Comparison of ENCODE assay signal across 9 mouse cellular contexts in the genomic region with DNA sequence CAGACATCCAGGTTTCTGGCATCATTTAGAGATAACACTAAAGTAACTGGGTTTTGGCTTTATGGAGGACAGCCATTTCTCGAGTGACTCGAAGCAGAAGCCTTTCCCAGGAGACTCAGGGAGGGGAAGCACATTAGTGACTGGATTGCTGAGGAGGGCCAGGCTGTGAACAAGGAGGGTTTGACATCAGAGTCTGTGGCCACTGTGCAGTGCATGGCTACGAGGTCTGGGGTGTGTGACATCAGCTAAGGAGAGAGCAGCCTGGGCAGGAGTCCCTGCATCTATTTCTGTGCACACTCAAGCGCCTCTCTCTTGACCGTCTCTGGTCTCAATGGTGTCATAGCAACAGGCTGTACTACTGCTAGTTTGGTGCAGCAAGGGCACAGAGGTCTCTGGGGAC.
DNase-seq lines count a peak whose midpoint lies in the region; ATAC-seq and TF ChIP-seq lines count a peak whose summit lies in the region.
"Had no signal": no experiment of that assay in that cellular context is flagged by ENCODE, and none has a peak within 500 bp of the region (broad histone marks: within the 10 kb centered on the region; RNA-seq: fewer than 3 reads in every experiment).

No protein-coding gene starts in this region.

- H3K4me3 ChIP-seq in lung, embryonic 15.5 days, result no peak overlapping the region
- H3K4me3 ChIP-seq in lung, adult 2 months (replicated peaks; ENCODE audit: extremely low read depth, low read depth, low read length), result no peak overlapping the region
- no peak overlapping the region for H3K4me3 ChIP-seq in forebrain, postnatal 0 days (ENCODE audit: low read depth, low read length)
- H3K4me3 ChIP-seq in intestine, embryonic 15.5 days (replicated peaks), result no peak overlapping the region
- no peak overlapping the region for H3K4me3 ChIP-seq in stomach, embryonic 14.5 days (ENCODE audit: low read depth, low read length)

- no peak overlapping the region for H3K9ac ChIP-seq in lung, embryonic 15.5 days
- peak overlapping the region; percentile 22; the same call in 1 of the 2 replicates for H3K9ac ChIP-seq in forebrain, postnatal 0 days
- H3K9ac ChIP-seq in intestine, embryonic 15.5 days, result no peak overlapping the region
- no peak overlapping the region for H3K9ac ChIP-seq in stomach, embryonic 14.5 days (replicated peaks; ENCODE audit: low read depth, low read length)

- peaks cover 10% of the 10 kb centered on the region; the same call in 1 of the 2 replicates for H3K36me3 ChIP-seq in lung, embryonic 15.5 days
- peaks cover 15% of the 10 kb centered on the region for H3K36me3 ChIP-seq in forebrain, postnatal 0 days (ENCODE audit: insufficient read depth)
- peaks cover 5% of the 10 kb centered on the region; the same call in 1 of the 2 replicates for H3K36me3 ChIP-seq in intestine, embryonic 15.5 days
- H3K36me3 ChIP-seq in stomach, embryonic 14.5 days (ENCODE audit: control insufficient read depth, insufficient read depth, low read length), result peaks cover 11% of the 10 kb centered on the region

- no peak for DNase-seq in lung, adult 2 months
- no peak for DNase-seq in forebrain, postnatal 0 days
- no peak for DNase-seq in retina, postnatal 1 day
- DNase-seq in thymus, postnatal 10 days (ENCODE audit: low spot score in 2 of 2), result no peak
- DNase-seq in layer of hippocampus, adult 9-11 months, result no peak
- DNase-seq: spleen, adult 18-20 months had no signal

- 0 out of 2 replicates have a peak, but pooled peaks cover 4% of the 10 kb centered on the region for H3K9me3 ChIP-seq in lung, embryonic 15.5 days
- no peaks in the 10 kb centered on the region for H3K9me3 ChIP-seq in forebrain, postnatal 0 days (ENCODE audit: low read length)
- no peaks in the 10 kb centered on the region for H3K9me3 ChIP-seq in intestine, embryonic 15.5 days
- H3K9me3 ChIP-seq in stomach, embryonic 14.5 days (ENCODE audit: control insufficient read depth, low read depth, low read length), result no peaks in the 10 kb centered on the region; the same call in 1 of the 2 replicates

- H3K4me1 ChIP-seq in lung, embryonic 15.5 days, result peaks cover 34% of the 10 kb centered on the region
- peaks cover 46% of the 10 kb centered on the region for H3K4me1 ChIP-seq in lung, adult 2 months (ENCODE audit: control insufficient read depth, insufficient read depth, low read length)
- peaks cover 11% of the 10 kb centered on the region for H3K4me1 ChIP-seq in forebrain, postnatal 0 days (ENCODE audit: insufficient read depth)
- peaks cover 20% of the 10 kb centered on the region for H3K4me1 ChIP-seq in intestine, embryonic 15.5 days (replicated peaks)
- peaks cover 19% of the 10 kb centered on the region; the same call in 1 of the 2 replicates for H3K4me1 ChIP-seq in stomach, embryonic 14.5 days (ENCODE audit: control insufficient read depth, insufficient read depth, low read length)

- no peaks in the 10 kb centered on the region for H3K27me3 ChIP-seq in lung, embryonic 15.5 days
- H3K27me3 ChIP-seq in forebrain, postnatal 0 days (ENCODE audit: insufficient read depth, low read length), result no peaks in the 10 kb centered on the region
- H3K27me3 ChIP-seq in intestine, embryonic 15.5 days (replicated peaks), result no peaks in the 10 kb centered on the region
- no peaks in the 10 kb centered on the region for H3K27me3 ChIP-seq in stomach, embryonic 14.5 days (ENCODE audit: control insufficient read depth, insufficient read depth, low read length)

- H3K4me2 ChIP-seq in lung, embryonic 15.5 days, result peak overlapping the region; percentile 20; the same call in 1 of the 2 replicates
- no peak overlapping the region for H3K4me2 ChIP-seq in forebrain, postnatal 0 days (ENCODE audit: low read depth)
- H3K4me2 ChIP-seq in intestine, embryonic 15.5 days (replicated peaks), result no peak overlapping the region
- 0 out of 2 replicates have a peak overlapping the region, but pooled peaks have one; percentile 10 for H3K4me2 ChIP-seq in stomach, embryonic 14.5 days (replicated peaks; ENCODE audit: low read depth, low read length)

- WGBS in lung, embryonic 15.5 days, result 18% methylated on average over 5 of the region's 5 CpGs
- 11% methylated on average over 5 of the region's 5 CpGs for WGBS in lung, adult 2 months
- WGBS in forebrain, postnatal 0 days, result 26% methylated on average over 5 of the region's 5 CpGs
- WGBS in intestine, embryonic 15.5 days, result 33% methylated on average over 5 of the region's 5 CpGs
- 27% methylated on average over 5 of the region's 5 CpGs for WGBS in stomach, embryonic 14.5 days

- ATAC-seq in lung, embryonic 15.5 days (ENCODE audit: borderline replicate concordance, extremely low read depth, low FRiP score, low TSS enrichment), result peak; percentile 37; the same call in 1 of the 2 replicates
- peak; percentile 28 for ATAC-seq in forebrain, postnatal 0 days
- ATAC-seq in intestine, embryonic 15.5 days, result peak; percentile 44; the same call in 1 of the 2 replicates
- no peak for ATAC-seq in stomach, embryonic 14.5 days (ENCODE audit: insufficient number of reproducible peaks, insufficient read depth, low FRiP score, low read depth)

- H3K27ac ChIP-seq in lung, embryonic 15.5 days, result peak overlapping the region; percentile 84
- H3K27ac ChIP-seq in forebrain, postnatal 0 days (ENCODE audit: low read depth, low read length), result peak overlapping the region; percentile 68
- H3K27ac ChIP-seq in intestine, embryonic 15.5 days, result peak overlapping the region; percentile 76; the same call in 1 of the 2 replicates
- H3K27ac ChIP-seq in stomach, embryonic 14.5 days (ENCODE audit: low read length), result peak overlapping the region; percentile 55

- no peak for TF ChIP-seq POLR2A in lung, adult 2 months (IDR thresholded peaks at IDR 0.05; ENCODE audit: borderline replicate concordance, extremely low read depth, low read depth, low read length)

- no peak for TF ChIP-seq CTCF in lung, adult 2 months (IDR thresholded peaks at IDR 0.05; ENCODE audit: insufficient read depth, low read length)
- TF ChIP-seq CTCF in forebrain, postnatal 0 days (IDR thresholded peaks at IDR 0.05; ENCODE audit: low read depth), result no peak

Comparison
In these comparisons a context has a peak if more than half of its experiments do, and no peak if none do; other contexts are left out.
1. H3K4me2 ChIP-seq: peak in lung, embryonic 15.5 days (single experiment) and stomach, embryonic 14.5 days (single experiment); none in forebrain, postnatal 0 days (single experiment) and intestine, embryonic 15.5 days (single experiment).
2. Peak in every context shown above with its lines, with median percentiles within 50 percentile points of each other: H3K27ac ChIP-seq.